Comparison of ENCODE assay signal across 1 mouse cellular context in the genomic region with DNA sequence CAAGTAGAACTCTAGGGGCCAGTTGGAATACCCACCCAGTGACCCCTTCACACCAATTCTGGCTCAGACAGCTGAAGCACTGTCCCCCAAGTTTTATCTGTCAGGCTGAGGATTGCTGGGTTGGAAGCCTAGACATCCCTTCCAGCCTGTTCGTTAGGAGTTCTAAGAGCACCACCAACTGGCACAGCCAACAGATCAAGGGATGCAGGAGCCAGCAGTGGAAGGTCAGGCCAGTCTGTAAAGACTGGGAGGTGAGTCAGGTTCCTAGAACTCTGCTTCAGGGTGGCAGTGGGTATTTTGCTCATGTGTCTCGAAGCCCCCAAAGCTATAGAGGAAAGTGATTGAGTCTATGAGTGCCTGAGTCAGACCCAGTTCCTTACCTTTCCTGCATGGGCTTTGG.
TF ChIP-seq lines count a peak whose summit lies in the region.

No protein-coding gene starts in this region.

TF ChIP-seq in CH12.LX, 34 proteins besides CTCF, POLR2A, EP300 and RAD21 (continued from another document):
- TF ChIP-seq GABPA (IDR thresholded peaks at IDR 0.05; ENCODE audit: insufficient replicate concordance, low read depth, low read length) (no peak), POLR2AphosphoS2 (IDR thresholded peaks at IDR 0.05; ENCODE audit: low read depth, low read length) (no peak)
